Mouse (Mus musculus) frontal cortex, postnatal 25 days (tissue): ENCODE measurements at regions not wholly inside any gene's neighbourhood (a gene's known extent, or its start where the extent isn't known, plus 50 kb on each side); places are given as distances from the start of the nearest gene placed in this dataset.

Experiments used
- DNase-seq, 2 experiments: peaks; one replicate each; pipeline ENCODE4 v3.0.0; 2022; ENCODE audit warnings: low spot score in 2 of 2

GRCm38 (mm10) chr2:101175124-101175523, 449.4 kb upstream of the Rag2 start:
- no peak for DNase-seq

GRCm38 (mm10) chr2:101206637-101207036, 417.9 kb upstream of the Rag2 start:
- DNase-seq: no peak

GRCm38 (mm10) chr2:101209136-101209535, 415.4 kb upstream of the Rag2 start:
- no peak for DNase-seq

- DNase-seq: no peak
These were observed 403.8 kb upstream of the Rag2 start for GRCm38 (mm10) chr2:101220759-101221158.

- DNase-seq: no peak
These were observed 381.5 kb upstream of the Rag2 start for GRCm38 (mm10) chr2:101242983-101243382.

GRCm38 (mm10) chr2:101247133-101247532, 377.4 kb upstream of the Rag2 start:
- no peak for DNase-seq

GRCm38 (mm10) chr2:101252228-101252627, 372.3 kb upstream of the Rag2 start:
- DNase-seq: no peak

GRCm38 (mm10) chr2:101256464-101256863, 368.1 kb upstream of the Rag2 start:
- no peak for DNase-seq

GRCm38 (mm10) chr2:101263934-101264333, 360.6 kb upstream of the Rag2 start:
- no peak for DNase-seq

GRCm38 (mm10) chr2:101266685-101267374, 357.7 kb upstream of the Rag2 start:
- no peak for DNase-seq

- DNase-seq: no peak
These were observed 350.4 kb upstream of the Rag2 start for GRCm38 (mm10) chr2:101274045-101274664.

- DNase-seq: no peak
These were observed 339.6 kb upstream of the Rag2 start for GRCm38 (mm10) chr2:101284886-101285285.

- no peak for DNase-seq
These were observed 336.4 kb upstream of the Rag2 start for GRCm38 (mm10) chr2:101288119-101288518.

- DNase-seq: no peak
These were observed 335.4 kb upstream of the Rag2 start for GRCm38 (mm10) chr2:101289168-101289567.

GRCm38 (mm10) chr2:101290738-101291137, 333.8 kb upstream of the Rag2 start:
- no peak for DNase-seq

GRCm38 (mm10) chr2:101295678-101296368, 328.7 kb upstream of the Rag2 start:
- DNase-seq: no peak

- DNase-seq: no peak
These were observed 328.2 kb upstream of the Rag2 start for GRCm38 (mm10) chr2:101296369-101296682.

GRCm38 (mm10) chr2:101296778-101297177, 327.7 kb upstream of the Rag2 start:
- no peak for DNase-seq

GRCm38 (mm10) chr2:101299126-101299525, 325.4 kb upstream of the Rag2 start:
- DNase-seq: no peak

GRCm38 (mm10) chr2:101300106-101300505, 324.4 kb upstream of the Rag2 start:
- no peak for DNase-seq

- DNase-seq: no peak
These were observed 303.1 kb upstream of the Rag2 start for GRCm38 (mm10) chr2:101321286-101321914.

- no peak for DNase-seq
These were observed 267.8 kb upstream of the Rag2 start for GRCm38 (mm10) chr2:101356709-101357108.

- DNase-seq: no peak
These were observed 260.3 kb upstream of the Rag2 start for GRCm38 (mm10) chr2:101364256-101364655.
